Mouse (Mus musculus) Patski (cell line): ENCODE results near the gene Gkn2. TPM values are rescaled to one million over a fixed set of nuclear protein-coding genes. Genes with fewer than 3 reads are reported as not detected.

Experiments
- ATAC-seq: fragments of 100-300 bp; one replicate; pipeline ENCODE4 v1.8.0; 2021
- CTCF ChIA-PET: fragments of 350-600 bp; sonication (Branson Sonifier 250); formaldehyde crosslinking; loops from one replicate; lab custom pipeline; 2022; ENCODE audit warnings: inconsistent platforms; lab: Charles Lee
- POLR2A ChIA-PET: fragments of 350-600 bp; sonication (Branson Sonifier 250); formaldehyde crosslinking; loops from one replicate; lab custom pipeline; 2022; ENCODE audit warnings: antibody characterized with exemption, inconsistent platforms; lab: Charles Lee
- DNase-seq: peaks from one replicate; pipeline ENCODE4 v3.0.0-alpha.2; 2011; ENCODE audit warnings: low read depth, low spot score
- H3K27me3 ChIP-seq: fragments of 371-371 bp; one replicate; pipeline ENCODE4 v1.5.1; 2021
- CTCF ChIP-seq: fragments of 100-300 bp; IDR thresholded peaks from one replicate; pipeline ENCODE4 v1.5.1; 2021
- in situ Hi-C: fragments of 300-500 bp; cut with MboI; formaldehyde crosslinking; loops from 3 replicates; pipeline ENCODE4 v1.11.1; 2018; ENCODE audit warnings: low pct_unique_long_range_greater_than_20kb, mixed read lengths
- polyA plus RNA-seq: library from polyadenylated mRNA; unstranded; gene quantifications from one replicate; pipeline ENCODE4 v1.2.3, GENCODE M21; 2021

Gene Gkn2
- polyA plus RNA-seq, 1 experiment from 2014 or later = not detected

DNA sequence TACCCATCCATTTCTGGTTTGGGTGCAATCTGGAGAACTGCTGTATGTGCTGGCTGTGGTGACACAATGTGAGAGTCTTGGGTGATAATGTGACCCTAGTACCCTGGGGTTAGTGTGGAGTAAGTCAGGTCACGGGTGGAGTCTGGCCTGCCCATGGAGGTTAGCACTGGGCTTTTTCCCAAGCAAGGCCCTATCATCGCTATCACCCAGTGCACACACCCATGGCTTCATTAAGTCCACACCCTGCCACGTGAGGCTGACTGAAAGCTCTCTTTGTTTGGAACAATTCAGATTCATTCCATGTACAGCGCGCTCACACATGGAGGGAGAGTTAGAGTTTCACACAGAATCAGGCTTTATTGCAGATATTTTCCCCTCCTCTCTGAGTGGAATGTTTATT is 18.7 kb upstream of the Gkn2 start:
- ChIA-PET POLR2A (no interaction called here), CTCF (no interaction called here)
- in situ Hi-C loops = no loop called here
- no peak for TF ChIP-seq CTCF
- ATAC-seq = no peak
- no peak for DNase-seq
- peaks cover 23% of the 10 kb centered on the region for H3K27me3 ChIP-seq

- H3K27me3 ChIP-seq = peaks cover 62% of the 10 kb centered on the region
- no peak for TF ChIP-seq CTCF
- ChIA-PET CTCF (interaction anchor here (1.2 kb wide), 1 partner anchor 13 kb away, joined by 3 read pairs; no protein-coding TSS in a partner anchor), POLR2A (no interaction called here)
- ATAC-seq (no peak), DNase-seq (no peak)
- in situ Hi-C loops = no loop called here
These were observed 3.9 kb upstream of the Gkn2 start for GRCm38 (mm10) chr6:87369223-87369622.

DNA sequence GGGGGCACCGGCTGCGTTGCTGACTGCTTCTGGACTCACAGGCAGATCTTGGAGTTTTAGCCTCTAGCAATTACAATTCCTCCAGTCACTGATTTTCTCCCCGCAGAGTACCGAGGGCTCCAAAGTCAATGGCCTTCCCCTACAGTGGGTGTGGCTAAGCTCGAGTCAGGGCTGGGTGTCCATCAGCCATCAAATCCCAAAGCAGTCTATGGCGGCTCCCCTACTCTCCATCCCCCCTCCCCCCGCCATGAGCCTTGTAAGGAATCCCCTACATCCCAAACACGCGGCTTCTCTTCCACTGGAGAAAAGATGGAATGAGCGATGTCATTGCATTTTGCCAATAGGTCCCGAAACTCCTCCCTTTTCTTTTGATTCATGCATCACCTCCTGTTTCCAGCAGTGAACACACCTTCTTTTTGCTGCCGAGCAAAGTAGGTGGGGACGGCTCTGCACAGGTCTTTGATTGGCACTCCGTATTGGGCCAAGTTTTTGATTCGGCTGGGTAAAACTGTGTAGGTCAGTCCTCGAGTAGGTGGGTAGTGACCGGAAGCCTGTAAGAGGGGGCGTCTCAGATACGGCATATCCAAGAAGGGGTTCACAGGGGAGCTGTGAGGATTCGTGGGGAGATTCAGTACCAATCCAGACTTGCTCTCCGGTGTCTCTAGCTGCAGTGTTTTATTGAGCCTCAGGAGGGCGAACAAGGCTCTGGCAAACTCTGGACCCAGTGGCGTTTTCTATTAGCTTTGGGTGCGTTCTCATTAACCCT is 11.0 kb downstream of the Gkn2 start:
- ATAC-seq (no peak), DNase-seq (no peak)
- POLR2A ChIA-PET = no interaction called here
- peak; percentile 36 for TF ChIP-seq CTCF
- in situ Hi-C loops = no loop called here
- CTCF ChIA-PET = no interaction called here
- peaks cover 19% of the 10 kb centered on the region for H3K27me3 ChIP-seq

DNA sequence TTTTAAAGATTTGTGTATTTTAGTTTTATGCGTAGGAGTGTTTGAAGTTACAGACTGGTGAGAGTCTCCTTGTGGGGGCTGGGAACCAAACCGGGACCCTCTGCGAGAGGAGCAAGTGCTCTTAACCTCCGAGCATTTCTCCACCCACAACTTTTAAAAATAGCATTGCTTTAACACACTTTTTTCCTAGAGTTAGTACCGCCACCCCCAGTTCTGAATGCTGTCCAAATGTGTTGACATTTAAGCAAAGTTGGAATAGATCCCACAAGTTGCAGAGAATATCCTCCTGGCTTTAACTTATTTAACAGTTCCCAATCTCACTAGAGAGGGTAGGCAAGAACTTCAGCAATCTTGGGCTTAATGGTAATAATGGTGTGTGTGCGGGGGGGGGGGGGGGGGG is 11.6 kb downstream of the Gkn2 start:
- in situ Hi-C loops = loop anchor here (5.0 kb wide), 1 partner anchor 282 kb away; the partner anchor contains the start of gene D6Ertd527e
- H3K27me3 ChIP-seq = peaks cover 17% of the 10 kb centered on the region
- ATAC-seq (no peak), DNase-seq (no peak)
- TF ChIP-seq CTCF = no peak
- CTCF ChIA-PET = interaction anchor here (1.8 kb wide), 1 partner anchor 283 kb away, joined by 7 read pairs; no protein-coding TSS in a partner anchor
- POLR2A ChIA-PET = no interaction called here

- in situ Hi-C loops = loop anchor here (5.0 kb wide), 1 partner anchor 284 kb away; the partner anchor contains the start of gene D6Ertd527e
- DNase-seq (peak; percentile 27), ATAC-seq (peak; percentile 36)
- H3K27me3 ChIP-seq = peaks cover 9% of the 10 kb centered on the region
- POLR2A ChIA-PET = interaction anchor here (1.4 kb wide), 1 partner anchor 285 kb away, joined by 3 read pairs; no protein-coding TSS in a partner anchor
- CTCF ChIA-PET = interaction anchor here (1.8 kb wide), 1 partner anchor 285 kb away, joined by 7 read pairs; no protein-coding TSS in a partner anchor
- peak; percentile 89 for TF ChIP-seq CTCF
These were observed 13.0 kb downstream of the Gkn2 start for GRCm38 (mm10) chr6:87386203-87386602.

GRCm38 (mm10) chr6:87386681-87387080 is 13.5 kb downstream of the Gkn2 start:
- CTCF ChIA-PET = interaction anchor here (0.9 kb wide), 1 partner anchor 286 kb away, joined by 3 read pairs; no protein-coding TSS in a partner anchor
- DNase-seq (no peak), ATAC-seq (no peak)

GRCm38 (mm10) chr6:87388877-87389276 is 15.7 kb downstream of the Gkn2 start, which contains the start of gene Gkn3:
Gene Gkn3 (minus strand): TSS chr6:87388935.
- TF ChIP-seq CTCF = no peak
- in situ Hi-C loops = loop anchor here (5.0 kb wide), 1 partner anchor 287 kb away; the partner anchor contains the start of gene D6Ertd527e
- H3K27me3 ChIP-seq = peaks cover 7% of the 10 kb centered on the region
- POLR2A ChIA-PET = no interaction called here
- CTCF ChIA-PET = interaction anchor here (1.6 to 2.7 kb wide), 2 partner anchors 11 to 47 kb away, joined by 4 to 12 read pairs; no protein-coding TSS in a partner anchor
- no peak for ATAC-seq
- DNase-seq = no peak

More at GRCm38 (mm10) chr6:87386681-87387080, 13.5 kb downstream of the Gkn2 start:
- no peak for TF ChIP-seq CTCF
- in situ Hi-C loops = loop anchor here (5.0 kb wide), 1 partner anchor 284 kb away; the partner anchor contains the start of gene D6Ertd527e
- H3K27me3 ChIP-seq = peaks cover 7% of the 10 kb centered on the region
- POLR2A ChIA-PET = interaction anchor here (1.4 kb wide), 1 partner anchor 286 kb away, joined by 3 read pairs; no protein-coding TSS in a partner anchor

DNA sequence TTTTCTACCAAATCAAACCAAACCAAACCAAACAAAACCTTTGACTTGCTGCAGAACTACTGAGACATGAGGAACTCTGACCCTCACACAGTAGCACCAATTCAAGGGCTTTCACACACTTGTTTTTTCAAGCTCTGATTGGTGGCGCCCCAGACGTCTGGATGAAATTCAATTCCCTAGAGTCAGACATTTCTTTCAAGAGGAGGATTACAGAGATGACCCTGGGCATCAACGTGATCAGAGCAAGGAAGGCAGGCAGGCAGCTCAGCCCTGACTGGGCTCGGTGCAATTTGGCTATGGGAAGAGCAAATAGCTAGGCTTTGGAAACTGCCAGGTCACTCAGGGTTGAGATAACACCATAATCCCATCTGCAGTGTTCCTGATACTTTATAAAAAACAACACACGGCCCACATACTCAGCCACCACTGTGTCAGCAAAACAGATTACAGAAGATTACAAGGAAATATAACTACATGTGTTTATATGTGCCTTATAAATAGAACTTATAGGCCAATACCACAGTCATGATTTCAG is 16.4 kb downstream of the Gkn2 start:
- in situ Hi-C loops = loop anchor here (5.0 kb wide), 1 partner anchor 287 kb away; the partner anchor contains the start of gene D6Ertd527e
- CTCF ChIA-PET = interaction anchor here (1.7 to 2.7 kb wide), 2 partner anchors 10 to 131 kb away, joined by 3 to 12 read pairs; no protein-coding TSS in a partner anchor
- ATAC-seq (no peak), DNase-seq (no peak)
- POLR2A ChIA-PET = interaction anchor here (0.6 kb wide), 1 partner anchor 58 kb away, joined by 4 read pairs; no protein-coding TSS in a partner anchor
- H3K27me3 ChIP-seq = peaks cover 3% of the 10 kb centered on the region
- TF ChIP-seq CTCF = no peak

- ChIA-PET CTCF (interaction anchor here (1.2 kb wide), 1 partner anchor 12 kb away, joined by 3 read pairs; no protein-coding TSS in a partner anchor), POLR2A (interaction anchor here (0.6 kb wide), 1 partner anchor 50 kb away, joined by 3 read pairs; no protein-coding TSS in a partner anchor)
- TF ChIP-seq CTCF = no peak
- H3K27me3 ChIP-seq = peaks cover 3% of the 10 kb centered on the region
- in situ Hi-C loops = no loop called here
- DNase-seq (no peak), ATAC-seq (no peak)
These were observed 20.5 kb downstream of the Gkn2 start for GRCm38 (mm10) chr6:87393466-87394205.

DNA sequence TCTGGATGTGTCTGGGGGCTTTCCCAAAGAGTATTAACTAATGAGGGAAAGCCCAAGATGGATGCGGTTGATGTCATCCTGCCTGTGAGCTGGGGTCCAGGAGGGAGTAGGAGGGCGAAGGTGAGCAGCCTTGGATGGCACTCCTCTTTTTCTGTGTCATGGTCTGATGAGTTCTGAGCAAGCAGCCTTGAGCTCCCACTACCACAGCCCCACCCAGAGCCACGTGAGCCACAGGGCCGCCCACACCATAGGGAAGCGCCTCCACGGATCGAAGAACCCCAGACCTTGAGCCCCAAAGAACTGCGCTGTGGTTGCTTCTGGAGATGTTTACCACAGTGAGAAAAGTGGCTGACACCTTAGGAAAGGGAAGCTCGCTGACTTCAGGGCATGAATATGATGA is 21.6 kb downstream of the Gkn2 start:
- peaks cover 2% of the 10 kb centered on the region for H3K27me3 ChIP-seq
- no peak for DNase-seq
- in situ Hi-C loops = loop anchor here (5.0 kb wide), 3 partner anchors 58 to 273 kb away; no protein-coding TSS in a partner anchor
- no peak for TF ChIP-seq CTCF
- no peak for ATAC-seq
- CTCF ChIA-PET = no interaction called here
- POLR2A ChIA-PET = no interaction called here
